Mouse (Mus musculus) intestine, postnatal 0 days (tissue): ENCODE data around the gene Hoxc12. TPM values are rescaled to one million over a fixed set of nuclear protein-coding genes. Genes with fewer than 3 reads are reported as not detected.

ENCODE experiments used
- ATAC-seq: fragments of 200-750 bp; cut with Nextera tagmentation; 2 replicates; pipeline ENCODE4 v1.8.0; 2017; ENCODE audit warnings: mild to moderate bottlenecking, moderate TSS enrichment, moderate library complexity
- H3K27ac ChIP-seq: fragments of 300-500 bp; sonication (generic); 2 replicates; pipeline ENCODE4 v1.5.1; 2014; ENCODE audit warnings: mild to moderate bottlenecking, low read depth, low read length, moderate library complexity
- H3K27me3 ChIP-seq: fragments of 300-500 bp; sonication (generic); replicated peaks from 2 replicates; pipeline ENCODE4 v1.6.1; 2014; ENCODE audit warnings: low read length, mixed read lengths; ENCODE audit not compliant: control insufficient read depth, insufficient read depth
- H3K36me3 ChIP-seq: fragments of 300-500 bp; sonication (generic); 2 replicates; pipeline ENCODE4 v1.6.1; 2014; ENCODE audit warnings: mild to moderate bottlenecking, moderate library complexity; ENCODE audit not compliant: control insufficient read depth, insufficient read depth
- H3K4me1 ChIP-seq: fragments of 300-500 bp; sonication (generic); replicated peaks from 2 replicates; pipeline ENCODE4 v1.6.1; 2014; ENCODE audit warnings: antibody characterized with exemption, low read length, mixed read lengths; ENCODE audit not compliant: control insufficient read depth, insufficient read depth
- H3K4me2 ChIP-seq: fragments of 300-500 bp; sonication (generic); replicated peaks from 2 replicates; pipeline ENCODE4 v1.6.1; 2014; ENCODE audit warnings: low read depth, mild to moderate bottlenecking, moderate library complexity
- H3K4me3 ChIP-seq: fragments of 300-500 bp; sonication (generic); 2 replicates; pipeline ENCODE4 v1.5.1; 2014; ENCODE audit warnings: low read depth, low read length
- H3K9ac ChIP-seq: fragments of 300-500 bp; sonication (generic); 2 replicates; pipeline ENCODE4 v1.6.1; 2014; ENCODE audit warnings: mild to moderate bottlenecking, low read depth, low read length
- H3K9me3 ChIP-seq: fragments of 300-500 bp; sonication (generic); 2 replicates; pipeline ENCODE4 v1.6.1; 2016; ENCODE audit warnings: mixed run types; ENCODE audit not compliant: control insufficient read depth
- CTCF ChIP-seq: sonication (generic); IDR thresholded peaks from 2 replicates; pipeline ENCODE4 v1.5.1; 2016; ENCODE audit warnings: low read depth, mild to moderate bottlenecking, control low read depth, antibody characterized with exemption, moderate library complexity
- WGBS: fragments of 180-500 bp; shearing (Covaris S2); extraction: QIAGEN DNeasy Blood & Tissue Kit; methylation state at CpG from one replicate; pipeline ENCODE4 v1.1.7; 2014; 5-methylcytosine and 5-hydroxymethylcytosine counted together
- polyA plus RNA-seq: library from polyadenylated mRNA; unstranded; fragments of >200 nt; fragmentation: Nextera tagmentation; extraction: Ambion mirVana; gene quantifications from 2 replicates; pipeline ENCODE4 v1.2.1, GENCODE M21; 2015

The Hoxc12 gene
- polyA plus RNA-seq, 1 experiment from 2014 or later: not detected

- Histone ChIP-seq H3K4me3 (peak within 1 kb of the TSS; percentile 17), H3K4me2 (peak within 1 kb of the TSS; percentile 40), H3K36me3 (no peaks in the 10 kb centered on the region), H3K27me3 (peaks cover 95% of the 10 kb centered on the region), H3K9ac (no peak within 1 kb of the TSS), H3K27ac (no peak within 1 kb of the TSS), H3K4me1 (no peaks in the 10 kb centered on the region), H3K9me3 (no peaks in the 10 kb centered on the region)
- ATAC-seq: 0 out of 2 replicates have a peak, but pooled peaks have one; percentile 22
- no peak for TF ChIP-seq CTCF
- WGBS: under 1% methylated on average over 79 of the region's 88 CpGs
These were observed 15.2 kb upstream of the Hoxc12 start, which contains the start of gene Hoxc13 for GRCm38 (mm10) chr15:102921053-102922011. TSS of gene Hoxc13 (plus strand) at chr15:102921103.

- TF ChIP-seq CTCF: no peak
- 1% methylated on average over 24 of the region's 24 CpGs for WGBS
- no peaks in the 10 kb centered on the region for H3K9me3 ChIP-seq
- peaks cover 95% of the 10 kb centered on the region for H3K27me3 ChIP-seq
- H3K9ac ChIP-seq: no peak overlapping the region
- no peaks in the 10 kb centered on the region for H3K4me1 ChIP-seq
- H3K4me3 ChIP-seq: no peak overlapping the region; the same call in 1 of the 2 replicates
- ATAC-seq: no peak
- no peaks in the 10 kb centered on the region for H3K36me3 ChIP-seq
- H3K27ac ChIP-seq: no peak overlapping the region
- no peak overlapping the region for H3K4me2 ChIP-seq
These were observed 14.6 kb upstream of the Hoxc12 start for GRCm38 (mm10) chr15:102922012-102922362.

- H3K27me3 ChIP-seq: peaks cover 95% of the 10 kb centered on the region
- 18% methylated on average over 6 of the region's 6 CpGs for WGBS
- TF ChIP-seq CTCF: no peak
- no peak overlapping the region for H3K27ac ChIP-seq
- no peaks in the 10 kb centered on the region for H3K9me3 ChIP-seq
- H3K9ac ChIP-seq: no peak overlapping the region
- H3K36me3 ChIP-seq: no peaks in the 10 kb centered on the region
- H3K4me1 ChIP-seq: no peaks in the 10 kb centered on the region
- no peak for ATAC-seq
- H3K4me3 ChIP-seq: no peak overlapping the region
- H3K4me2 ChIP-seq: no peak overlapping the region
These were observed 13.7 kb upstream of the Hoxc12 start for GRCm38 (mm10) chr15:102922636-102923500.

GRCm38 (mm10) chr15:102927032-102927645, 9.4 kb upstream of the Hoxc12 start:
- Histone ChIP-seq H3K36me3 (no peaks in the 10 kb centered on the region), H3K4me1 (no peaks in the 10 kb centered on the region), H3K4me2 (no peak overlapping the region), H3K9me3 (no peaks in the 10 kb centered on the region), H3K9ac (no peak overlapping the region), H3K27me3 (peaks cover 95% of the 10 kb centered on the region), H3K4me3 (no peak overlapping the region), H3K27ac (no peak overlapping the region)
- WGBS: under 1% methylated on average over 40 of the region's 40 CpGs
- no peak for ATAC-seq
- no peak for TF ChIP-seq CTCF

GRCm38 (mm10) chr15:102931706-102932358, 4.7 kb upstream of the Hoxc12 start:
- Histone ChIP-seq H3K9ac (no peak overlapping the region), H3K4me2 (no peak overlapping the region), H3K27me3 (peaks cover 100% of the 10 kb centered on the region), H3K36me3 (no peaks in the 10 kb centered on the region), H3K4me3 (no peak overlapping the region), H3K9me3 (no peaks in the 10 kb centered on the region), H3K27ac (no peak overlapping the region), H3K4me1 (no peaks in the 10 kb centered on the region)
- no peak for ATAC-seq
- WGBS: under 1% methylated on average over 23 of the region's 23 CpGs
- no peak for TF ChIP-seq CTCF
